Mouse (Mus musculus) heart, embryonic 15.5 days (tissue): Measurements from ENCODE around the gene Adra1b. TPM values are rescaled to one million over a fixed set of nuclear protein-coding genes. Genes with fewer than 3 reads are reported as not detected.

Experiments
- ATAC-seq: fragments of 200-750 bp; cut with Nextera tagmentation; replicated peaks from 2 replicates; pipeline ENCODE4 v1.8.0; 2017; ENCODE audit warnings: low read depth, moderate TSS enrichment; ENCODE audit not compliant: insufficient number of reproducible peaks, insufficient read depth, low FRiP score
- H3K27ac ChIP-seq: fragments of 300-500 bp; sonication (generic); 2 replicates; pipeline ENCODE4 v1.5.1; 2015; ENCODE audit warnings: mild to moderate bottlenecking, inconsistent platforms
- H3K27me3 ChIP-seq: fragments of 300-500 bp; sonication (generic); 2 replicates; pipeline ENCODE4 v1.6.1; 2015; ENCODE audit warnings: inconsistent platforms
- H3K36me3 ChIP-seq: fragments of 300-500 bp; sonication (generic); 2 replicates; pipeline ENCODE4 v1.6.1; 2015; ENCODE audit warnings: mild to moderate bottlenecking, inconsistent platforms
- H3K4me1 ChIP-seq: fragments of 300-500 bp; sonication (generic); replicated peaks from 2 replicates; pipeline ENCODE4 v1.6.1; 2015; ENCODE audit warnings: inconsistent platforms
- H3K4me2 ChIP-seq: fragments of 300-500 bp; sonication (generic); 2 replicates; pipeline ENCODE4 v1.6.1; 2015; ENCODE audit warnings: inconsistent platforms, mild to moderate bottlenecking, moderate library complexity
- H3K4me3 ChIP-seq: fragments of 300-500 bp; sonication (generic); 2 replicates; pipeline ENCODE4 v1.5.1; 2015; ENCODE audit warnings: mild to moderate bottlenecking, inconsistent platforms
- H3K9ac ChIP-seq: fragments of 300-500 bp; sonication (generic); 2 replicates; pipeline ENCODE4 v1.6.1; 2015; ENCODE audit warnings: mild to moderate bottlenecking, inconsistent platforms
- H3K9me3 ChIP-seq: fragments of 300-500 bp; sonication (generic); replicated peaks from 2 replicates; pipeline ENCODE4 v1.6.1; 2016; ENCODE audit warnings: inconsistent platforms
- WGBS: fragments of 180-500 bp; shearing (Covaris S2); methylation state at CpG from one replicate; pipeline ENCODE4 v1.1.7; 2015; ENCODE audit warnings: mixed read lengths; 5-methylcytosine and 5-hydroxymethylcytosine counted together
- polyA plus RNA-seq: library from polyadenylated mRNA; unstranded; fragments of >200 nt; fragmentation: Nextera tagmentation; extraction: Ambion mirVana; gene quantifications from 2 replicates; pipeline ENCODE4 v1.2.1, GENCODE M21; 2015

Adra1b gene
- polyA plus RNA-seq, 1 experiment from 2014 or later = 6.5 TPM

- Histone ChIP-seq H3K4me1 (peaks cover 17% of the 10 kb centered on the region), H3K36me3 (no peaks in the 10 kb centered on the region), H3K27ac (no peak overlapping the region), H3K4me3 (no peak overlapping the region), H3K27me3 (no peaks in the 10 kb centered on the region), H3K9ac (no peak overlapping the region), H3K4me2 (no peak overlapping the region), H3K9me3 (no peaks in the 10 kb centered on the region)
- ATAC-seq = no peak
- WGBS = 76% methylated on average over 9 of the region's 9 CpGs
These were observed 83.6 kb downstream of the Adra1b start for GRCm38 (mm10) chr11:43817368-43817923.

GRCm38 (mm10) chr11:43812535-43812934, 88.5 kb downstream of the Adra1b start:
- H3K4me1 ChIP-seq = no peaks in the 10 kb centered on the region
- no peak overlapping the region for H3K27ac ChIP-seq
- no peaks in the 10 kb centered on the region for H3K9me3 ChIP-seq
- H3K27me3 ChIP-seq = no peaks in the 10 kb centered on the region
- H3K36me3 ChIP-seq = no peaks in the 10 kb centered on the region
- no peak overlapping the region for H3K4me3 ChIP-seq
- no peak for ATAC-seq
- WGBS = 60% methylated on average over 5 of the region's 5 CpGs
- H3K4me2 ChIP-seq = no peak overlapping the region
- H3K9ac ChIP-seq = no peak overlapping the region

DNA sequence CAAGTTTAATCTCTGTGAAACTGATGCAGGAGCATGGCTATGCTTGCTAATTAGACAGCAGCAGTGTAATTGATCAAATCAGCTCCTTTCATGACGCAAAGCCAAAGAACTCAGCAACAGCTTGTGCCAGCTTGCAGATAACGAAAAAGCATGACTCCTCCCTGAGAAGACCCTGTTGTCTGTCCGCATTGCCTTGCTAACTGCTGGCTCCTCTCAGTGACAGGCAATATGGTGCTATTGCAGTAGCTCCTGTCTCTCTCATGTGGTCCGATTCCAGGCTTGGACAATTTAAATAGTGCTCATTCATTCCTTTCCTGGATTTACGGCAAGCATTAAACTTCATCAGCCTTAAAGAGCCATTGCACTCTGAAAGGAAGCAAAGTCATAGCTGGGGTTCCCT, 93.3 kb downstream of the Adra1b start:
- H3K27me3 ChIP-seq = no peaks in the 10 kb centered on the region
- H3K27ac ChIP-seq = no peak overlapping the region
- H3K4me3 ChIP-seq = no peak overlapping the region
- no peaks in the 10 kb centered on the region for H3K9me3 ChIP-seq
- H3K9ac ChIP-seq = no peak overlapping the region
- no peaks in the 10 kb centered on the region for H3K36me3 ChIP-seq
- WGBS = 60% methylated on average over 5 of the region's 5 CpGs
- H3K4me2 ChIP-seq = no peak overlapping the region
- no peak for ATAC-seq
- no peaks in the 10 kb centered on the region for H3K4me1 ChIP-seq

DNA sequence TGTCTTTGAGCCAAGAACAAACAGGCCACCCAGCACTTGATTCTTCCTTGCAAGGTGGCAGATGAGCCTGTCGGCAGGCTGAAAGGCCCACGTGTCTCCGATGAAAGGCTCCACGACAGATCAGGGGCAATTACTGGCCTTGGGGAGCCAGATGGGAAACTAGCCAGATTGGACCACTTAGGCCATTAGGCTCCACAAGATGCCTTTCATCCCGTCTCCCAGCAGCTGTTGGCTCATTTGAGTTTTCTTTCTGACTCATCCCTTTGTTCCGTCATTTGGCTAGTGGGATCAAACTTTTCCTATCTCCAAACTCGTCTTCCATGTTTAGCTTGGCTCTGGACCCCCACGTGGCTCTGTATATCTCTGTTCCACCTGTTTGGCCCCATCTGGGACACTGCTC, 105.0 kb downstream of the Adra1b start:
- Histone ChIP-seq H3K27ac (no peak overlapping the region), H3K4me2 (no peak overlapping the region), H3K36me3 (no peaks in the 10 kb centered on the region), H3K4me3 (no peak overlapping the region), H3K9me3 (no peaks in the 10 kb centered on the region), H3K27me3 (no peaks in the 10 kb centered on the region), H3K9ac (no peak overlapping the region), H3K4me1 (no peaks in the 10 kb centered on the region)
- ATAC-seq = no peak
- 61% methylated on average over 8 of the region's 8 CpGs for WGBS

DNA sequence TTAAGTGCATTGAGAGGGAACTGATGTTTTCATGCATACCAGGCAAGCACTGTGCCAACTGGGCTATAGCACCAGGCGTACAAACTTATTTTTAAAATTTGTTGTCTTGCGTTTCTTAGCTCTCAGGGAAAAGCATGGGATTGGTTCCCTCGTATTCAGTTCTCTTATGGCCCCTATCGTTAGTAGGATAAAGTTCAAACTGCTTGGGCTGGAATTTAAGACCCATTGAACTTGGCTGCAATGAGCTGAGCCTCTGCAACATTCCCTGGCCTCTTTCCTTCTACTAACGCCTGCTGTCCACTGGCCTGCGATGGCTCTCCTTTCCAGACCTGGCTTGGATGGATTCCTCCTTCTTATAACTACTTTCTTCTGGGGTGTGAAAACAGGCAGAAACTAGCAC, 110.6 kb downstream of the Adra1b start:
- no peaks in the 10 kb centered on the region for H3K27me3 ChIP-seq
- no peak overlapping the region for H3K4me2 ChIP-seq
- no peak for ATAC-seq
- H3K4me1 ChIP-seq = peaks cover 3% of the 10 kb centered on the region
- 59% methylated on average over 6 of the region's 6 CpGs for WGBS
- H3K9ac ChIP-seq = no peak overlapping the region
- H3K9me3 ChIP-seq = no peaks in the 10 kb centered on the region
- peak overlapping the region; percentile 34; the same call in 1 of the 2 replicates for H3K27ac ChIP-seq
- H3K36me3 ChIP-seq = no peaks in the 10 kb centered on the region
- no peak overlapping the region for H3K4me3 ChIP-seq

DNA sequence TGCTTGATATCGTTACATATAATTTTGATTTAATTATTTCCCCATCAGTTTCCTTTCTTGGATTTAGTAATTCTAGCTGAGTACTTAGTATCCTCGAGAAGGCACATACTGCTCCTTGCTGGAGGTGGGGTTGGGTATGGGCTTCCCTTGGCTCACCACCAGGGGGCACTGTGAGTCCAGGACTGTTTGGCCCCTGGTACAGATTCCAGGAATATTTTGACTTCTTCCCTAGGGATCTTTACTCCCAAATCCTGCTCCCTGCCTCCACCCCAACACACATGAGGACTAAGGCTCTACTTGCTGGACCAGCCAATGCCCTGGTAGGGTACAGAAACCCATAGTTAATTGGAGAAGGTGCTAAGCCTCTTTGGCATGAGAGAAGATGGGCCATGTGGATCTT, 117.2 kb downstream of the Adra1b start:
- 12% methylated on average over 2 of the region's 2 CpGs for WGBS
- no peak for ATAC-seq
- Histone ChIP-seq H3K27me3 (no peaks in the 10 kb centered on the region), H3K4me2 (no peak overlapping the region), H3K4me3 (no peak overlapping the region), H3K4me1 (peaks cover 3% of the 10 kb centered on the region), H3K9ac (no peak overlapping the region), H3K9me3 (no peaks in the 10 kb centered on the region), H3K27ac (no peak overlapping the region), H3K36me3 (no peaks in the 10 kb centered on the region)

DNA sequence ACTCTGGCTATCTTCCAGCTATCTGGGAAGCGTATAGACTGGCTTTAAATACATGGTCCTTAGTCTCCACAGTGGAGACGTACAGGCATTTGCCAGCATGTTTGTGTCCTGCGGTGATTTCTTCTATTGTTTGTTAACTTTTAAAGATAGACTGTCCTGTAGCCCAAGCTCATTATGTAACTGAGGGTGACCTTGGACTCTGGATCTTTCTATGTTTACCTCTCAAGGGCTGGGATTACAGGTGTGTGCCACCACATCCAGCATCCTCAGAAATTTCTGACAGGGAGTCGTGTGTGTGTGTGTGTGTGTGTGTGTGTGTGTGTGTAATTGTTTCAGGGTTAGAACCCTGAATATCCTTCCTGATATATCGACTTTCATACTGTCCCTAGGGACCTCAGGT, 117.9 kb downstream of the Adra1b start:
- Histone ChIP-seq H3K9me3 (no peaks in the 10 kb centered on the region), H3K27me3 (no peaks in the 10 kb centered on the region), H3K27ac (no peak overlapping the region), H3K4me1 (peaks cover 3% of the 10 kb centered on the region), H3K4me2 (no peak overlapping the region), H3K4me3 (no peak overlapping the region), H3K36me3 (no peaks in the 10 kb centered on the region), H3K9ac (no peak overlapping the region)
- WGBS = 70% methylated on average over 5 of the region's 5 CpGs
- no peak for ATAC-seq

DNA sequence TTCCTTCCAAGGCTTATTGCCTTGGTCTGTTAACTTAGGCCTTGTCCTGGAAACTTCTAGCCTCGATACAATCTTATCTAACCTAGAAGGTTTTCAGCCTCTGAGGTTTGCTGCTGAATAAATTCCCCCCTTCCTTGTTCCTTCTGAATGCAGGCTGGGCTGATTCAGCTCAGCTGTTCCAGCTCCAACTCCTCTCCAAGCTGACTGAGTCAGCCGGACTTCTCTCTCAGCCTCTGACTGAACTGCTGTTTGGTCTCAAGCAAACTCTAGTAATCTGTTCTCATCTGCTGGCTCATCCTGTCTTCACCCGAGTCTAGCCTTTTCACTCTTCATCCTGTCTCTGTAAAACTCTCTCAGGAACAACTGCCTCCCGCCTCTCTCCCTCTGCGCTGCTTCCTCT, 121.5 kb downstream of the Adra1b start:
- Histone ChIP-seq H3K4me2 (no peak overlapping the region), H3K9me3 (no peaks in the 10 kb centered on the region), H3K4me3 (no peak overlapping the region), H3K36me3 (no peaks in the 10 kb centered on the region), H3K9ac (no peak overlapping the region), H3K27ac (no peak overlapping the region), H3K4me1 (peaks cover 10% of the 10 kb centered on the region), H3K27me3 (peaks cover 14% of the 10 kb centered on the region)
- no peak for ATAC-seq
- 55% methylated on average over 5 of the region's 5 CpGs for WGBS

- WGBS = 23% methylated on average over 8 of the region's 8 CpGs
- ATAC-seq = no peak
These were observed 124.7 kb downstream of the Adra1b start for GRCm38 (mm10) chr11:43776324-43776694.

DNA sequence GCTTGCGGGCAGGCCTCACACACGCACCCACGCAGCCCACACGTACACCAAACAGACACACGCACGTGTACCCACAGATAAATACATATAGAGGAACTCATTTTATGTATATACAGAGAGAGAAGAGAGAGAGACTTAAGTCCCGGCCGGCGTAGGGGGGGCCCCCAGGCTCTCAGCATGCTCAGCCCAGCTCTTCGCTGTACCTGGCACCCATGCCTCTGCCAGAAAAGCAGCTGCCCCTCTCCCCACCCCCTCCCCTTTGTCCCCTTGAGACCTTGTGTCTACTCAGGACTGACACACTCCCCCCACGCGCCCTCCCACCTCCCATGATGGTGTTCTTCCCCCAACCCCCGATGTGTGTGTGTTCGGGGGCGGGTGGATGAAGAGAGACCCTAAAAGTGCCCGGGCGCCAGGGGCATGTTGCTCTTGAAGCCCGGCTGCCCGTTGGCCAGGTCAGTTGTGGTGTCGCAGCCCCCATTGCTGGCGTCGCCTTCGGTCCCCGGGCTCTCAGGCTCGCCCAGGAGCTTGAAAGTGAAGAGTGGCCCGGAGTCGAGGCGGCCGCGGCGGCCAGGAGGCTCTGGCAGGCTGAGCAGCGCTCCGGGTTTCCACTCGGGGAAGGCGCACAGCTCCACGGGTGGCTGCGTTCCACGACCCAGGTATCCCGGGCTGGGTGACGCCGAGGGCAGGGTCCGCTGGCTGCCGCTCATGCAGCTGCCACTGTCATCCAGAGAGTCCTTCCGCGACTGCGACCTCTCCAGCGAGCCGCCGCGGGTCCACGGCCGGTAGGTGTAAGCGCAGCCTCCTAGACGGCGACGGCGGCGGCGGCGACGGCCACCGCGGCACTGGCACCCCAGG, 125.3 kb downstream of the Adra1b start:
- H3K27ac ChIP-seq = no peak overlapping the region
- H3K4me1 ChIP-seq = peaks cover 8% of the 10 kb centered on the region

More at GRCm38 (mm10) chr11:43776324-43776694, 124.7 kb downstream of the Adra1b start:
- peak overlapping the region; percentile 57; the same call in 1 of the 2 replicates for H3K9ac ChIP-seq
- peak overlapping the region; percentile 88 for H3K4me2 ChIP-seq
- no peaks in the 10 kb centered on the region for H3K36me3 ChIP-seq
- H3K4me1 ChIP-seq = peaks cover 8% of the 10 kb centered on the region
- no peaks in the 10 kb centered on the region for H3K9me3 ChIP-seq
- peak overlapping the region; percentile 53 for H3K4me3 ChIP-seq
- H3K27me3 ChIP-seq = peaks cover 14% of the 10 kb centered on the region
- no peak overlapping the region for H3K27ac ChIP-seq

DNA sequence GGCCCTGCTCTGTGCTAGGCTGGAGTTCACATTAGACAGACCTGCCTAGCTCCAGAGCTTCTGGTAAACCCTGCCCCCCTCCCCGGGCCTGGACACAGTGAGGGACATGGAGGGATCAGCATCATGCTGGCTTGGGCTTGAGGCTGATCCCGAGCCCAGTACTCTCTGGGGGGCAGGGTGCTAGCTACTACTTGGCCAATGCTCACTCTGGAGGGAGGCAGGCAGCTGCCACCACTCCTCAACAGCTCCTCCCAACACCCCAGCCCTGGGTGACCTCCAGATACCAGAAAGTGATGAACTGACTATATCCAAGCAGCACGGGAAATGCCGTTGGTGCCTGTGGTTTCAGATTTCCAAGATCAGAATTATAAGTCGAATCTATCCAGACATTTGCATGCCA, 127.3 kb downstream of the Adra1b start:
- Histone ChIP-seq H3K9ac (no peak overlapping the region), H3K4me2 (no peak overlapping the region)
- ATAC-seq = peak; percentile 52; the same call in 1 of the 2 replicates

More for the DNA sequence above, 125.3 kb downstream of the Adra1b start:
- peak overlapping the region; percentile 88 for H3K4me2 ChIP-seq
- H3K9me3 ChIP-seq = no peaks in the 10 kb centered on the region
- no peak for ATAC-seq
- WGBS = 13% methylated on average over 63 of the region's 63 CpGs
- no peaks in the 10 kb centered on the region for H3K36me3 ChIP-seq
- H3K9ac ChIP-seq = peak overlapping the region; percentile 57
- peaks cover 14% of the 10 kb centered on the region for H3K27me3 ChIP-seq
- H3K4me3 ChIP-seq = peak overlapping the region; percentile 53

GRCm38 (mm10) chr11:43770110-43770509, 130.9 kb downstream of the Adra1b start:
- Histone ChIP-seq H3K36me3 (no peaks in the 10 kb centered on the region), H3K4me2 (no peak overlapping the region), H3K9ac (no peak overlapping the region), H3K27me3 (peaks cover 1% of the 10 kb centered on the region), H3K4me3 (no peak overlapping the region), H3K9me3 (no peaks in the 10 kb centered on the region), H3K4me1 (peaks cover 3% of the 10 kb centered on the region), H3K27ac (no peak overlapping the region)
- ATAC-seq = no peak
- 76% methylated on average over 4 of the region's 4 CpGs for WGBS

More for the DNA sequence above, 127.3 kb downstream of the Adra1b start:
- Histone ChIP-seq H3K9me3 (no peaks in the 10 kb centered on the region), H3K27me3 (peaks cover 14% of the 10 kb centered on the region), H3K36me3 (no peaks in the 10 kb centered on the region), H3K4me1 (peaks cover 8% of the 10 kb centered on the region), H3K4me3 (no peak overlapping the region), H3K27ac (no peak overlapping the region)
- 24% methylated on average over 5 of the region's 5 CpGs for WGBS
